Mouse (Mus musculus) stomach, embryonic 15.5 days (tissue): ENCODE data around the gene Zfp839. TPM values are rescaled to one million over a fixed set of nuclear protein-coding genes. Genes with fewer than 3 reads are reported as not detected.

Source experiments
- ATAC-seq: fragments of 200-750 bp; cut with Nextera tagmentation; 2 replicates; pipeline ENCODE4 v1.8.0; 2017; ENCODE audit warnings: low read depth, moderate number of reproducible peaks, moderate TSS enrichment; ENCODE audit not compliant: insufficient read depth, low FRiP score
- H3K27ac ChIP-seq: fragments of 300-500 bp; sonication (generic); 2 replicates; pipeline ENCODE4 v1.5.1; 2015; ENCODE audit warnings: mild to moderate bottlenecking, inconsistent platforms
- H3K27me3 ChIP-seq: fragments of 300-500 bp; sonication (generic); replicated peaks from 2 replicates; pipeline ENCODE4 v1.6.1; 2015; ENCODE audit warnings: inconsistent platforms
- H3K36me3 ChIP-seq: fragments of 300-500 bp; sonication (generic); 2 replicates; pipeline ENCODE4 v1.6.1; 2015; ENCODE audit warnings: inconsistent platforms
- H3K4me1 ChIP-seq: fragments of 300-500 bp; sonication (generic); 2 replicates; pipeline ENCODE4 v1.6.1; 2015; ENCODE audit warnings: inconsistent platforms
- H3K4me2 ChIP-seq: fragments of 300-500 bp; sonication (generic); 2 replicates; pipeline ENCODE4 v1.6.1; 2015; ENCODE audit warnings: mild to moderate bottlenecking, inconsistent platforms
- H3K4me3 ChIP-seq: fragments of 300-500 bp; sonication (generic); replicated peaks from 2 replicates; pipeline ENCODE4 v1.5.1; 2015; ENCODE audit warnings: inconsistent platforms
- H3K9ac ChIP-seq: fragments of 300-500 bp; sonication (generic); 2 replicates; pipeline ENCODE4 v1.6.1; 2015; ENCODE audit warnings: inconsistent platforms
- H3K9me3 ChIP-seq: fragments of 300-500 bp; sonication (generic); 2 replicates; pipeline ENCODE4 v1.6.1; 2016; ENCODE audit warnings: inconsistent platforms
- WGBS: fragments of 180-500 bp; shearing (Covaris S2); methylation state at CpG from one replicate; pipeline ENCODE4 v1.1.7; 2015; 5-methylcytosine and 5-hydroxymethylcytosine counted together
- polyA plus RNA-seq: library from polyadenylated mRNA; unstranded; fragments of >200 nt; fragmentation: Nextera tagmentation; extraction: Ambion mirVana; gene quantifications from 2 replicates; pipeline ENCODE4 v1.2.1, GENCODE M21; 2015

Zfp839 gene
- polyA plus RNA-seq, 1 experiment from 2014 or later: 5.7 TPM

DNA sequence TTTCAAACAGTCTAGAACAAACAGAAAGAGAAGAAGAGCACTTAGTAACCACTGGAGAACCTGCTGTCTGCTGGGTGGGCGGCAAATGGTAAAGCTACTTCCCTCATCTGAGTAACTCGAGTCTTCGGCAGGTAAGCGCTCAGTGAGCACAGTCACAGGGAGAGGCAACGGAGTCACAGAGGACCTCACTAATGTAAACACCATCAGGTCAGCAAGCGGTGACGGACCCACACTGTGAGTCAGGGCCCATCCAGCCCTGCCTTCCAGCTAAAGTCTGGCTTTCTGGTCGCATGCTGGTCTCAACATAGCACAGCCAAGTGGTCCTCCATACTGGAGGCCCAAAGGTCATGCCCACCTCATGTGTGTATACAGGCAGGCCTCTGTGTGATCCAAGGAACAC, 30.7 kb upstream of the Zfp839 start:
- Histone ChIP-seq H3K36me3 (no peaks in the 10 kb centered on the region), H3K4me3 (no peak overlapping the region), H3K4me2 (no peak overlapping the region), H3K27me3 (no peaks in the 10 kb centered on the region), H3K4me1 (no peaks in the 10 kb centered on the region), H3K9me3 (no peaks in the 10 kb centered on the region), H3K9ac (no peak overlapping the region), H3K27ac (no peak overlapping the region)
- WGBS: 47% methylated on average over 8 of the region's 8 CpGs
- peak; percentile 72 for ATAC-seq

DNA sequence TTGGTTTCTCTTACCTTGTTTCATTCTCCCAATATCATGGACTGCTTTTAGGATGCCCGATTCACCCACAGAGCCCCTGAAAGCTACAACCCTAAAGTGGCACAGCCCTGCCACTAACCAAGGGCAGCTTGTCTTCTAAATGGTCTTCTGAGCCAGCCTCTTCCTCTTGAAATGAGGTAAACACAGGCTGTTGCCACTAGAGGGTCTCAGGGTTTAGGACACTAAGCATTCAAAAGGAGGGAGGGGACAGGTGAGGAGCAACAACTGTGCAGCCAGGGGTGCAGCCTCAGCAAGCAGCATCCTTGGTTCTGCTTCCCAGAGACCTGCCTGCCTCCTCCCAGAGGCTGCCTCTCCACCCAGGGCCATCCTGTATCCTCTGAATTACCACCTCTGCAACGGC, 28.3 kb upstream of the Zfp839 start:
- no peaks in the 10 kb centered on the region for H3K4me1 ChIP-seq
- 82% methylated on average over 2 of the region's 2 CpGs for WGBS
- H3K36me3 ChIP-seq: no peaks in the 10 kb centered on the region
- no peak overlapping the region for H3K27ac ChIP-seq
- no peak overlapping the region for H3K4me3 ChIP-seq
- H3K9me3 ChIP-seq: no peaks in the 10 kb centered on the region
- no peak overlapping the region for H3K9ac ChIP-seq
- H3K4me2 ChIP-seq: no peak overlapping the region
- H3K27me3 ChIP-seq: no peaks in the 10 kb centered on the region
- no peak for ATAC-seq

DNA sequence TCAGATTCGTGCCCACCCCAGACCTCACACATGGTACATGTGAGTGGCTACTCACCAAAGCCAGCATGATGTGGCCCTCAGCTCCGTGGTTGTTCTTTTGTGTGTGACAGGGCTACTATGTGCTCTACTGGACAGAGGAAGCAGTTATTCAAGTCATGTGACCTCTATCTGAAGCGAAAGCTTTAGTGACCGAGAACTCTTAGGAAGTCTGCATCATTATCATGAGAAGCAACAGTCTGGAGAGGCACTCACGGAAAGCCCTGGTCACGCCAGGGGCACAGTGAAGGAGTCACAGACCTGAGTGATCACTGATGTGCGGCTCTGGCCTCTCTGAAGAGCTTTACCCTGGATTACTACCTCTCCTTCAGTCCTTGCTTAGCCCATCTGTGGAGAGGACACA, 27.7 kb upstream of the Zfp839 start:
- Histone ChIP-seq H3K9me3 (no peaks in the 10 kb centered on the region), H3K4me2 (no peak overlapping the region), H3K9ac (no peak overlapping the region), H3K27me3 (no peaks in the 10 kb centered on the region), H3K27ac (no peak overlapping the region), H3K4me3 (no peak overlapping the region), H3K4me1 (no peaks in the 10 kb centered on the region), H3K36me3 (no peaks in the 10 kb centered on the region)
- no peak for ATAC-seq
- 83% methylated on average over 7 of the region's 7 CpGs for WGBS

DNA sequence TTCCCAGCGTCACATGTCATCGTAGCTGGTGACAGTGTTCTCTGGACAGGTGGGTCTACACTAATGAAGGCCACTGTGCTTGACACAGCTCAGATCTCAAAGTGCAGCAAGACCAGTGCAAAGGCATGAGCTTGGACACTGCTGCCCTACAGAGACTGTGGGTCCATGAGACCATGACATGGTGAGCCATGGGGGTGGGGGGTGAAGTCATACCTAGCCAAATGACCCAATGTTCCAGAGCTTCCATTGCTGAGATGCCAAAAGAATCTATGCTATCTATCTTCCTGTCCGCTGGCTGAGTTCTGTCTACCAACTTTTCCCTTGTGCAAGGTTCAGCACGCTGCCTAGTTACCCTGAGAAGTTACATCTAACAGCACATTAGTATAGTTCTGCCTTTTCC, 21.1 kb upstream of the Zfp839 start:
- Histone ChIP-seq H3K36me3 (no peaks in the 10 kb centered on the region), H3K9me3 (no peaks in the 10 kb centered on the region), H3K4me1 (no peaks in the 10 kb centered on the region), H3K4me3 (no peak overlapping the region), H3K9ac (no peak overlapping the region), H3K27ac (no peak overlapping the region), H3K27me3 (no peaks in the 10 kb centered on the region), H3K4me2 (no peak overlapping the region)
- WGBS: 90% methylated on average over 4 of the region's 4 CpGs
- ATAC-seq: no peak

DNA sequence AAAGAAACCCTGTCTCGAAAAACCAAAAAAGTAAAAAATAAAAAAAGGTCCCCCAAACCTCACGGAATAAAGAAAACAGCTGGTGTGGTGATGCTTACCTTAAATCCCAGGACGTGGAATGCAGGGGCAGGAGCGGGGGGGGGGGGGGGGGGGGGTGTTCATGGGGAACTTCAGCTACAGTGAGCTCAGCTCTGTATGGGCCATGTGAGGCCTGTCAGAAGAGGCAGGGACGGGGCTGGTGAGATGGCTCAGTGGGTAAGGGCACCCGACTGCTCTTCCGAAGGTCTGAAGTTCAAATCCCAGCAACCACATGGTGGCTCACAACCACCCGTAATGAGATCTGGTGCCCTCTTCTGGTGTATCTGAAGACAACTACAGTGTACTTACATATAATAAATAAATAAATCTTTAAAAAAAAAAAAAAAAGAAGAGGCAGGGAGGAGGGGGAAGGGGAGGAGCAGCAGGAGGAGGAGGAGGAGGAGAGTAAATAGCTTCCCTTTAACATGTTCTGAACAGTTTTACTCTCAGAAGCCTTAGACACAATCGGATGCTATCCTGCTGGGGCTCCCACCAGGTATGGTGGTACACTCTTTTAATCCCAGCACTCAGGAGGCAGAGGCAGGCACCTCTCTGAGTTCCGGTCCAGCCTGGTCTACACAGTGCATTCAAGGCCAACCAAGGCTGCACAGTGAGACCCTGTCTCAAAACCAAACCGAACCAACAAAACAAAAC, 19.6 kb upstream of the Zfp839 start:
- no peaks in the 10 kb centered on the region for H3K27me3 ChIP-seq
- WGBS: 84% methylated on average over 10 of the region's 11 CpGs

GRCm38 (mm10) chr12:110835182-110835581, 14.9 kb upstream of the Zfp839 start:
- Histone ChIP-seq H3K9ac (no peak overlapping the region), H3K4me3 (no peak overlapping the region), H3K4me1 (no peaks in the 10 kb centered on the region), H3K4me2 (no peak overlapping the region), H3K9me3 (no peaks in the 10 kb centered on the region), H3K27me3 (no peaks in the 10 kb centered on the region), H3K27ac (no peak overlapping the region), H3K36me3 (no peaks in the 10 kb centered on the region)
- 98% methylated on average over 3 of the region's 3 CpGs for WGBS
- no peak for ATAC-seq

More for the DNA sequence above, 19.6 kb upstream of the Zfp839 start:
- H3K27ac ChIP-seq: no peak overlapping the region
- no peak overlapping the region for H3K4me2 ChIP-seq
- H3K9ac ChIP-seq: no peak overlapping the region
- H3K36me3 ChIP-seq: no peaks in the 10 kb centered on the region
- no peak overlapping the region for H3K4me3 ChIP-seq
- ATAC-seq: no peak
- no peaks in the 10 kb centered on the region for H3K9me3 ChIP-seq
- no peaks in the 10 kb centered on the region for H3K4me1 ChIP-seq

DNA sequence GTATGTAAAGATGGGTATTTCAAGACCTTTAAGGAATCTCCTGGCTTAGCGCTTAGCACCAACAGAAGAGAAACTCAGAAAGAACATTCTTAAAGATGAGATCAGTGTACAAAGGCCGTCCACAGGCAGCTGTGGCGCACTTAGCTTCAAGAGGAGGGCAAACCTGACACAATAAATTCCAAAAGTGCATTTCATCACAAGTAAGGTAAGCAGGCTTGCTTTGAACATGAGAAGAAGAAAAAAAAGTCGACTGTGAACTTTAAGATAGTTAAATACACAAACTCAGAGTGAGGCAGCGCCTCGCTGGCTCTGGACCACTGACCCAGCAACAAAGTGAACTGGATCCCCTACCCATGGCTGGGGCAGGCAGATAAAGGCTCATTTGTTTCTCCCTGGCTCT, 13.3 kb upstream of the Zfp839 start:
- H3K27me3 ChIP-seq: no peaks in the 10 kb centered on the region
- ATAC-seq: no peak
- no peaks in the 10 kb centered on the region for H3K4me1 ChIP-seq
- no peak overlapping the region for H3K4me2 ChIP-seq
- no peak overlapping the region for H3K27ac ChIP-seq
- no peak overlapping the region for H3K9ac ChIP-seq
- no peak overlapping the region for H3K4me3 ChIP-seq
- no peaks in the 10 kb centered on the region for H3K36me3 ChIP-seq
- H3K9me3 ChIP-seq: no peaks in the 10 kb centered on the region
- WGBS: 37% methylated on average over 6 of the region's 6 CpGs

- 49% methylated on average over 5 of the region's 5 CpGs for WGBS
- no peaks in the 10 kb centered on the region for H3K9me3 ChIP-seq
Measured at GRCm38 (mm10) chr12:110837192-110837841, 12.7 kb upstream of the Zfp839 start.

GRCm38 (mm10) chr12:110837850-110838249, 12.2 kb upstream of the Zfp839 start:
- WGBS: 87% methylated on average over 8 of the region's 8 CpGs
- no peak overlapping the region for H3K27ac ChIP-seq
- no peak overlapping the region for H3K4me3 ChIP-seq
- no peak for ATAC-seq
- no peaks in the 10 kb centered on the region for H3K4me1 ChIP-seq
- no peak overlapping the region for H3K9ac ChIP-seq
- no peaks in the 10 kb centered on the region for H3K27me3 ChIP-seq
- H3K4me2 ChIP-seq: no peak overlapping the region
- H3K36me3 ChIP-seq: no peaks in the 10 kb centered on the region
- no peaks in the 10 kb centered on the region for H3K9me3 ChIP-seq

More at GRCm38 (mm10) chr12:110837192-110837841, 12.7 kb upstream of the Zfp839 start:
- Histone ChIP-seq H3K36me3 (no peaks in the 10 kb centered on the region), H3K9ac (no peak overlapping the region), H3K4me2 (no peak overlapping the region), H3K4me3 (no peak overlapping the region), H3K4me1 (no peaks in the 10 kb centered on the region), H3K27ac (no peak overlapping the region), H3K27me3 (no peaks in the 10 kb centered on the region)
- no peak for ATAC-seq

DNA sequence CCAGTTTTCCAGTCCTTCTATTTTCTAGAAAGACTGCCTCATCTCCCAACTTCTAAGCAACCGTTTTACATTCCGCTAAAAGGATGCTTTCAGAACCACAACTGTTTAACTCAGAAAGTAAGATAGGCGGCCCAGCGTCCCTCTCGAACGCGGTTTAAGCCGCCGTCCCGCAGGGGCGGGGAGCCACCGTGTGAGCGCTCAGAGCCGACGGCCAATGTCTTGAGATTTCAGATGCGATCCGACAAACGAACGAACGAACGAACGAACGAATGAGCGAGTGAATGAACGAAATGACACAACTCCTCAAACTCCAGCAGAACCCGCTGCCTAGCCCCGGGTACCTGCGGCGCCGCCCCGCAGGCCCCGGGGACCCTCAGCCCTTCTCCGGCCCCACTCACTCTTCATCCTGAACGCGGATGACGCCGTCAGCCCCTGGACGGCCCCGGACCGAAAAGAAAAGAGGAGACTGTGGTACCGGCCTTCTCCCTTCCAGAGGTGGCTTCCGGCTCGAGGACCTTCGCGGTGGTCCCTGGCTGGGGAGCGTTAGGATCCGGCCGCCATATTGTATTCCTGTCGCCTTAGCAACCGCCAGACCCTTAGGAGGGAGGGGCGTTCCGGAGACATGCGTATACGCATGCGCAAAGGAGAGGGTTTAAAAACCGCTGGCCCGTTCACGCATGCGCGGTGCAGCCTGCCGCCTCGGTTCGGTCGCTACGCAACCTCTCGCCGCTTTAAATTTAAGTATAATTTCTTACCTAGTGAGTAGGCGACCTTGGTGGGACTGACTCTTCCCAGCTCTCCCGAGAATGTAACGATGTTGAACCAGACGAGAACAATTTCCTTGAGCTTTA, 9.5 kb upstream of the Zfp839 start, which contains the start of gene Mok:
TSS of gene Mok (minus strand) at position 592 of the 851 bp plus-strand sequence.
- Histone ChIP-seq H3K27me3 (no peaks in the 10 kb centered on the region), H3K36me3 (no peaks in the 10 kb centered on the region), H3K27ac (no peak within 1 kb of the TSS), H3K9ac (peak within 1 kb of the TSS; percentile 23), H3K4me2 (peak within 1 kb of the TSS; percentile 70), H3K4me3 (peak within 1 kb of the TSS; percentile 80), H3K4me1 (peaks cover 5% of the 10 kb centered on the region), H3K9me3 (no peaks in the 10 kb centered on the region)
- ATAC-seq: peak; percentile 27; the same call in 1 of the 2 replicates
- WGBS: under 1% methylated on average over 71 of the region's 71 CpGs

GRCm38 (mm10) chr12:110841731-110842493, 8.1 kb upstream of the Zfp839 start:
- Histone ChIP-seq H3K4me3 (no peak overlapping the region), H3K36me3 (no peaks in the 10 kb centered on the region), H3K9ac (no peak overlapping the region), H3K9me3 (no peaks in the 10 kb centered on the region), H3K4me1 (peaks cover 14% of the 10 kb centered on the region), H3K27me3 (no peaks in the 10 kb centered on the region), H3K27ac (no peak overlapping the region), H3K4me2 (no peak overlapping the region)
- 62% methylated on average over 5 of the region's 5 CpGs for WGBS
- no peak for ATAC-seq
